Mouse (Mus musculus) erythroblast, embryonic 14.5 days (primary cell): ENCODE measurements at regions not wholly inside any gene's neighbourhood (a gene's known extent, or its start where the extent isn't known, plus 50 kb on each side); places are given as distances from the start of the nearest gene placed in this dataset.

Experiments
- GATA1 ChIP-seq: IDR thresholded peaks from 2 replicates; pipeline ENCODE4 v1.6.1; 2012; ENCODE audit warnings: low read length, inconsistent platforms, mixed read lengths
- TAL1 ChIP-seq: IDR thresholded peaks from 3 replicates; pipeline ENCODE4 v1.6.1; 2012; ENCODE audit warnings: low read length, inconsistent platforms, mixed read lengths

DNA sequence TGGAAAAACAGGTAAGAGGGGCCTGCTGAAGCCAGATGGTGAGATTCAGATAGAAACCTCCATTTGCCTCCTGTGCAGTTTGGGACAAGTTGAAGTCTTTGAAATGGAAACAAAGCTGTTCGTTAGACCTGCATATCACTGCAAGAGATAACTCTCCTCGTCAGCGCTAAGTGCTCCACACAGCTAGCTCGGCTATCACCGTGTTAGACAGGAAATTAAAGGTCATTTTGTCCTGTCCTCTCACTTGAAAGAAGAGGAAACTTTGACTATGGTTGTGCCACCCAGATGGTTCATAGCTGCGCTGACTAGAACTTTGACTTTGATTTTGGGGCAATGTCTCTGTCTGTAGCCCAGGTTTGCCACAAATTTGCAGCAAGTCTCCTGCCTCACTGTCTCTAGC lies 198.5 kb upstream of the Bcl6 start:
- TF ChIP-seq TAL1: no peak
- no peak for TF ChIP-seq GATA1
